Mouse (Mus musculus) limb, embryonic 12.5 days (tissue): ENCODE measurements around the gene Commd7. TPM values are rescaled to one million over a fixed set of nuclear protein-coding genes. Genes with fewer than 3 reads are reported as not detected.
A peak's percentile ranks its signal among the peaks of the same experiment; 100 is the strongest.

Experiments used
- ATAC-seq: fragments of 200-750 bp; cut with Nextera tagmentation; 2 replicates; pipeline ENCODE4 v1.8.0; 2017; ENCODE audit warnings: low read depth, moderate TSS enrichment; ENCODE audit not compliant: insufficient number of reproducible peaks, insufficient read depth, low FRiP score, low TSS enrichment
- H3K27ac ChIP-seq: fragments of 300-500 bp; sonication (generic); 2 replicates; pipeline ENCODE4 v1.5.1; 2016; ENCODE audit warnings: mild to moderate bottlenecking, moderate library complexity
- H3K27me3 ChIP-seq: fragments of 300-500 bp; sonication (generic); 2 replicates; pipeline ENCODE4 v1.6.1; 2016; ENCODE audit warnings: mild to moderate bottlenecking, moderate library complexity
- H3K36me3 ChIP-seq: fragments of 300-500 bp; sonication (generic); 2 replicates; pipeline ENCODE4 v1.6.1; 2016; ENCODE audit warnings: mild to moderate bottlenecking, moderate library complexity
- H3K4me1 ChIP-seq: fragments of 300-500 bp; sonication (generic); replicated peaks from 2 replicates; pipeline ENCODE4 v1.6.1; 2016
- H3K4me2 ChIP-seq: fragments of 300-500 bp; sonication (generic); 2 replicates; pipeline ENCODE4 v1.6.1; 2016; ENCODE audit warnings: mild to moderate bottlenecking, moderate library complexity
- H3K4me3 ChIP-seq: fragments of 300-500 bp; sonication (generic); replicated peaks from 2 replicates; pipeline ENCODE4 v1.5.1; 2016; ENCODE audit warnings: mild to moderate bottlenecking
- H3K9ac ChIP-seq: fragments of 300-500 bp; sonication (generic); replicated peaks from 2 replicates; pipeline ENCODE4 v1.6.1; 2016; ENCODE audit warnings: mild to moderate bottlenecking, moderate library complexity
- H3K9me3 ChIP-seq: fragments of 300-500 bp; sonication (generic); 2 replicates; pipeline ENCODE4 v1.6.1; 2016; ENCODE audit warnings: mild to moderate bottlenecking, moderate library complexity
- WGBS: fragments of 180-500 bp; shearing (Covaris S2); methylation state at CpG from one replicate; pipeline ENCODE4 v1.1.7; 2016; 5-methylcytosine and 5-hydroxymethylcytosine counted together
- polyA plus RNA-seq: library from polyadenylated mRNA; unstranded; fragments of >200 nt; fragmentation: Nextera tagmentation; extraction: Ambion mirVana; gene quantifications from 2 replicates; pipeline ENCODE4 v1.2.1, GENCODE M21; 2016

The Commd7 gene
- polyA plus RNA-seq, 1 experiment from 2014 or later, result 70.3 TPM

- H3K27ac ChIP-seq, result no peak overlapping the region
- H3K9ac ChIP-seq, result no peak overlapping the region
- no peak overlapping the region for H3K4me3 ChIP-seq
- 46% methylated on average over 3 of the region's 3 CpGs for WGBS
- no peaks in the 10 kb centered on the region for H3K9me3 ChIP-seq
- H3K4me2 ChIP-seq, result no peak overlapping the region
- 0 out of 2 replicates have a peak, but pooled peaks cover 5% of the 10 kb centered on the region for H3K36me3 ChIP-seq
- H3K27me3 ChIP-seq, result no peaks in the 10 kb centered on the region; the same call in 1 of the 2 replicates
- peaks cover 18% of the 10 kb centered on the region for H3K4me1 ChIP-seq
- no peak for ATAC-seq
Observed at GRCm38 (mm10) chr2:153651681-153652080, 19.1 kb upstream of the Commd7 start.

DNA sequence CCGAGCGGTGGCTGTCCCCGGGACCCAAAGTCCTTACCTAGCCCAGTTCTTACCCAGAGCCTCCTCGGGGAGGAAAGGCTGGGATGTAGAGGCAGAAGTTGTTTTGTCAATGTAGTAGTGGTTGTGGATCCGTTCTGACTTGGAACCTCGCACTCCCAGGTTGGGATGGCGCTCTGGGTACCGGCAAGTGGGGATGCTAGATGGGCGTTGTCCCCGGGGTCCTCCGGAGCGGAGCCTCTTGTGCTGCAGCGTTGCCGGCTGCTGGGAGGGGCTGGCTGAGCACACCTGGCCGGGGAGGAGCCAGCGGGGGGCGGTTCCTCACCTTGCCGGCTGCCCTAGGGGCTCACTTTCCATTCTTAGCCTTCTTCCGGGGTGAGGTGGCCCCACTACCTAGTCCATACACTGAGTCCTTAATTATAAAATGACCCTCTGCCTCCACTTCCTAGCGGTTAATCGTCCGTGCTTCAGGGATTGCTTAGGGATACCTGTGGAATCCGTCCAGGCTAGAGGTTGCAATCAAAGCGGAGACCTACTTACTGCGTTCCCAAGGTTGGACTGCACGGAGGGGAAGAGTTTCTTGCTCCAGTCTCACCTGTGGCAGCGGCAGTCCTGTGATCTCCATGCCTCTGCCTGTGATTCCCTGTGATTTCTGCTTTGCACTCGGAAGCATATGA, 17.6 kb upstream of the Commd7 start:
- WGBS, result 3% methylated on average over 27 of the region's 28 CpGs
- H3K9ac ChIP-seq, result peak overlapping the region; percentile 86

GRCm38 (mm10) chr2:153649298-153650013, 16.9 kb upstream of the Commd7 start, which contains the start of gene Dnmt3b:
Gene Dnmt3b (plus strand): TSS chr2:153649450.
- H3K27ac ChIP-seq, result peak within 1 kb of the TSS; percentile 78; the same call in 1 of the 2 replicates
- H3K4me2 ChIP-seq, result peak within 1 kb of the TSS; percentile 97

More for the DNA sequence above, 17.6 kb upstream of the Commd7 start:
- ATAC-seq, result peak; percentile 60; the same call in 1 of the 2 replicates
- Histone ChIP-seq H3K27me3 (no peaks in the 10 kb centered on the region; the same call in 1 of the 2 replicates), H3K4me1 (peaks cover 18% of the 10 kb centered on the region), H3K4me2 (peak overlapping the region; percentile 97), H3K9me3 (no peaks in the 10 kb centered on the region), H3K27ac (0 out of 2 replicates have a peak overlapping the region, but pooled peaks have one; percentile 78), H3K4me3 (peak overlapping the region; percentile 80), H3K36me3 (no peaks in the 10 kb centered on the region)

GRCm38 (mm10) chr2:153648773-153649297, 16.3 kb upstream of the Commd7 start:
- Histone ChIP-seq H3K4me1 (peaks cover 18% of the 10 kb centered on the region), H3K27me3 (no peaks in the 10 kb centered on the region; the same call in 1 of the 2 replicates), H3K36me3 (no peaks in the 10 kb centered on the region), H3K9ac (peak overlapping the region; percentile 86), H3K4me3 (peak overlapping the region; percentile 80), H3K9me3 (no peaks in the 10 kb centered on the region), H3K4me2 (peak overlapping the region; percentile 97), H3K27ac (peak overlapping the region; percentile 78; the same call in 1 of the 2 replicates)
- WGBS, result 17% methylated on average over 14 of the region's 14 CpGs
- peak; percentile 6; the same call in 1 of the 2 replicates for ATAC-seq

More at GRCm38 (mm10) chr2:153649298-153650013, 16.9 kb upstream of the Commd7 start, which contains the start of gene Dnmt3b:
- peak; percentile 78 for ATAC-seq
- Histone ChIP-seq H3K4me1 (peaks cover 18% of the 10 kb centered on the region), H3K36me3 (no peaks in the 10 kb centered on the region), H3K9ac (peak within 1 kb of the TSS; percentile 86), H3K9me3 (no peaks in the 10 kb centered on the region), H3K4me3 (peak within 1 kb of the TSS; percentile 80), H3K27me3 (no peaks in the 10 kb centered on the region; the same call in 1 of the 2 replicates)
- under 1% methylated on average over 86 of the region's 93 CpGs for WGBS

GRCm38 (mm10) chr2:153642999-153643398, 10.4 kb upstream of the Commd7 start:
- Histone ChIP-seq H3K36me3 (no peaks in the 10 kb centered on the region), H3K4me2 (no peak overlapping the region), H3K27me3 (peaks cover 6% of the 10 kb centered on the region), H3K4me3 (no peak overlapping the region), H3K9me3 (no peaks in the 10 kb centered on the region), H3K4me1 (0 out of 2 replicates have a peak, but pooled peaks cover 4% of the 10 kb centered on the region), H3K9ac (no peak overlapping the region), H3K27ac (no peak overlapping the region)
- no peak for ATAC-seq
- 35% methylated on average over 6 of the region's 6 CpGs for WGBS

DNA sequence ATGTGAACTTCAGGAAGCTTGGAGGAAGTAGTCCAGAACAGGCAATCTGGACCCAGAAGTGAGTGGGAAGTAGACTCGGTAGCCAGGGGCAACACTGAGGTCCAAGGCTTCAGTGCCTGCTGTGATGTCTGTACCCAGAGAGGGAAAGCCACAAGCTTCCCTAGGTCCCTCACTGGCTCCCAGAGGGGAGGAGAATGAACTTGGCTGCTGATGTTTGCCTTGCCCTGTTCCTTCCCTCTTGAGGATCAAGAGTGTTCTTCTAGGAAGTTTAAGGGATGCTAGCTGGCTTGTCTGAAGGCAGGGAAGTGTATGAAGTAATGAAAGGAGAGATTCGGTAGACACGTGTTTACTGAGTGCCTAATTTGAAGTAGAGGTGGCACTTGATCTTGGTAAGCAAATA, 9.9 kb upstream of the Commd7 start:
- Histone ChIP-seq H3K9me3 (no peaks in the 10 kb centered on the region), H3K36me3 (no peaks in the 10 kb centered on the region), H3K4me1 (0 out of 2 replicates have a peak, but pooled peaks cover 4% of the 10 kb centered on the region), H3K4me3 (no peak overlapping the region), H3K4me2 (no peak overlapping the region), H3K27me3 (peaks cover 6% of the 10 kb centered on the region), H3K9ac (no peak overlapping the region), H3K27ac (no peak overlapping the region)
- WGBS, result 24% methylated on average over 3 of the region's 3 CpGs
- no peak for ATAC-seq

DNA sequence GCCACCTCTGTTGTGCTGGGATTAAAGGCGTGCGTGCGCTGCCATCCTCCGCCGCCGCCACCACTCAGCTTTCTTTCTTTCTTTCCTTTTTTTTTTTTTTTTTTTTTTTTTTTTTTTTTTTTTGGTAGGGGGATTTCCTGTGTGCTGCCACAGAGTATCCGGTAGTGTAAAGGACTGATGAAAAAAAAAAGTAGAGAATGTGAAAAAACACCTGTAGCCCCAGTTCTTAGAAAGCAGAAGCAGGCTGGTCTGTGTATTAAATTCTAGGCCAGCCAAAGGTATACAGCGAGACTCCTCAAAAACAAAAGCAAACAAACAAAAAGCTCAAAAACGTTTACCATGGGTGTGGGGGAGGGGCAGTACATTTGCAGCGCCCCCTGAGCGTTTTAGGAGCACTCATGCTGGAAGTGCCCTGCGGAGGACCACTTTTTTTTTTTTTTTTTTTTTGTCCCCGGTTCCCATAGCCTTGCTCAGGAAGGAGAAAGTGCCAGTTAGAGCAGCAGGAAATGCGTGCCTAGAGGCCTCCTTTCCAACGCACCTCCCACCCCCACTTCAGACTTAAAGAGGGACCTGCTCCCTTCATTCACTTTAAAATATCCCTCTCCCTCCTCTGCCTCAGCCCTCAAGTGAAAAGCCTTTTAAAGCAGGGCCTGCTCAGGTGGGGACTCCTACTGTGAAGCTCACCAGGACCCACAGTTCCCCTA, 6.5 kb upstream of the Commd7 start:
- Histone ChIP-seq H3K9ac (no peak overlapping the region), H3K4me1 (0 out of 2 replicates have a peak, but pooled peaks cover 4% of the 10 kb centered on the region), H3K4me3 (no peak overlapping the region), H3K27me3 (peaks cover 6% of the 10 kb centered on the region; the same call in 1 of the 2 replicates), H3K9me3 (no peaks in the 10 kb centered on the region), H3K27ac (no peak overlapping the region), H3K36me3 (no peaks in the 10 kb centered on the region), H3K4me2 (no peak overlapping the region)
- ATAC-seq, result no peak
- WGBS, result 29% methylated on average over 15 of the region's 15 CpGs

DNA sequence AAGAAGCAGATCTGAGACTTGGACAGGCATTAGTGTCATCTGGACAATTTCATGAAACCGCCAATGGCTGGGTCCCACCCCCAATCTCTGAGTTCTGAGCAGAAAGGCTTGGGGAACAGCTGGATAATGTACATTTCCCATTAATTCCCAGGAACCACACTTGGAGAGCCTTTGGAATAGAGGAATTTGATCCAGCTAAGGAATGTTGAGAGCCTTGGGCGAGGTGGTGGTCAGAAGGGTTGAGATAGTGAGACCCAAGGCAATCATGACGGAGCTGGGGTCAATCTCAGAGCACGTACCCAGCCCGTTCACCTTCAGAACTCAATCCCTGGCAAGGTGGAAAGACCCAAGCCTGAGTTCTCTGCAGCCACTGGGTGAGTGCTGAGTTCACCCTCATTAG, 678 bp upstream of the Commd7 start:
- Histone ChIP-seq H3K4me1 (peaks cover 11% of the 10 kb centered on the region), H3K36me3 (peaks cover 11% of the 10 kb centered on the region), H3K4me3 (0 out of 2 replicates have a peak overlapping the region, but pooled peaks have one; percentile 91), H3K27me3 (no peaks in the 10 kb centered on the region), H3K4me2 (peak overlapping the region; percentile 69; the same call in 1 of the 2 replicates), H3K9me3 (no peaks in the 10 kb centered on the region), H3K9ac (no peak overlapping the region), H3K27ac (no peak overlapping the region)
- ATAC-seq, result no peak
- 88% methylated on average over 5 of the region's 5 CpGs for WGBS

GRCm38 (mm10) chr2:153632871-153633226, 268 bp upstream of the Commd7 start:
- 27% methylated on average over 2 of the region's 2 CpGs for WGBS
- Histone ChIP-seq H3K27me3 (no peaks in the 10 kb centered on the region), H3K36me3 (peaks cover 15% of the 10 kb centered on the region), H3K4me3 (peak overlapping the region; percentile 91), H3K4me1 (peaks cover 11% of the 10 kb centered on the region), H3K9me3 (no peaks in the 10 kb centered on the region), H3K4me2 (peak overlapping the region; percentile 69), H3K27ac (peak overlapping the region; percentile 93), H3K9ac (peak overlapping the region; percentile 89)
- no peak for ATAC-seq

- no peaks in the 10 kb centered on the region for H3K9me3 ChIP-seq
- no peak overlapping the region for H3K27ac ChIP-seq
- H3K9ac ChIP-seq, result no peak overlapping the region
- H3K36me3 ChIP-seq, result peaks cover 33% of the 10 kb centered on the region
- 92% methylated on average over 3 of the region's 3 CpGs for WGBS
- no peaks in the 10 kb centered on the region for H3K27me3 ChIP-seq
- H3K4me2 ChIP-seq, result no peak overlapping the region
- no peak overlapping the region for H3K4me3 ChIP-seq
- peaks cover 11% of the 10 kb centered on the region for H3K4me1 ChIP-seq
- ATAC-seq, result no peak
Observed at GRCm38 (mm10) chr2:153630950-153631349, 1.6 kb downstream of the Commd7 start.
